Mouse (Mus musculus): Measurements from ENCODE around the gene Rps6ka2.

GRCm38 (mm10) chr17:7143885-7144518 is 25.9 kb upstream of the Rps6ka2 start:
- TF ChIP-seq POLR2A (IDR thresholded peaks at IDR 0.05; ENCODE audit: borderline replicate concordance, control insufficient read depth, low read depth, low read length) (no peak), CTCF (IDR thresholded peaks at IDR 0.05; ENCODE audit: control insufficient read depth, insufficient read depth, low read length) (no peak)
